Mouse (Mus musculus) forebrain, embryonic 11.5 days (tissue): ENCODE results near the gene Cdk6. TPM values are rescaled to one million over a fixed set of nuclear protein-coding genes. Genes with fewer than 3 reads are reported as not detected.

Experiments used
- ATAC-seq: fragments of 200-750 bp; cut with Nextera tagmentation; replicated peaks from 2 replicates; pipeline ENCODE4 v1.8.0; 2017; ENCODE audit warnings: moderate TSS enrichment; ENCODE audit not compliant: low FRiP score
- DNase-seq: peaks from one replicate; pipeline ENCODE4 v3.0.0-alpha.2; 2017; ENCODE audit warnings: low spot score
- H3K27ac ChIP-seq: fragments of 300-500 bp; sonication (generic); 2 replicates; pipeline ENCODE4 v1.5.1; 2014; ENCODE audit warnings: low read depth, low read length
- H3K27me3 ChIP-seq: fragments of 300-500 bp; sonication (generic); 2 replicates; pipeline ENCODE4 v1.6.1; 2014; ENCODE audit warnings: mild to moderate bottlenecking, low read length, mixed read lengths; ENCODE audit not compliant: control insufficient read depth, insufficient read depth
- H3K36me3 ChIP-seq: fragments of 300-500 bp; sonication (generic); 2 replicates; pipeline ENCODE4 v1.6.1; 2014; ENCODE audit warnings: mild to moderate bottlenecking, low read length, moderate library complexity, mixed read lengths; ENCODE audit not compliant: control insufficient read depth, insufficient read depth
- H3K4me1 ChIP-seq: fragments of 300-500 bp; sonication (generic); replicated peaks from 2 replicates; pipeline ENCODE4 v1.6.1; 2014; ENCODE audit warnings: low read length, mixed read lengths; ENCODE audit not compliant: control insufficient read depth, insufficient read depth
- H3K4me2 ChIP-seq: fragments of 300-500 bp; sonication (generic); 2 replicates; pipeline ENCODE4 v1.6.1; 2014; ENCODE audit warnings: low read depth, mild to moderate bottlenecking, low read length, moderate library complexity, mixed read lengths; ENCODE audit not compliant: severe bottlenecking
- H3K4me3 ChIP-seq: fragments of 300-500 bp; sonication (generic); 2 replicates; pipeline ENCODE4 v1.5.1; 2014; ENCODE audit warnings: low read depth, low read length
- H3K9ac ChIP-seq: fragments of 300-500 bp; sonication (generic); 2 replicates; pipeline ENCODE4 v1.6.1; 2014; ENCODE audit warnings: low read length
- H3K9me3 ChIP-seq: fragments of 300-500 bp; sonication (generic); 2 replicates; pipeline ENCODE4 v1.6.1; 2016; ENCODE audit warnings: low read length, mixed read lengths; ENCODE audit not compliant: control insufficient read depth
- WGBS: fragments of 180-500 bp; shearing (Covaris S2); extraction: QIAGEN DNeasy Blood & Tissue Kit; methylation state at CpG from one replicate; pipeline ENCODE4 v1.1.7; 2014; 5-methylcytosine and 5-hydroxymethylcytosine counted together
- polyA plus RNA-seq: library from polyadenylated mRNA; unstranded; fragments of >200 nt; fragmentation: Nextera tagmentation; extraction: Ambion mirVana; gene quantifications from 2 replicates; pipeline ENCODE4 v1.2.1, GENCODE M21; 2014

Cdk6 gene
- polyA plus RNA-seq, 1 experiment from 2014 or later = 21.3 TPM

- no peak overlapping the region for H3K9ac ChIP-seq
- no peak overlapping the region for H3K4me2 ChIP-seq
- H3K9me3 ChIP-seq = no peaks in the 10 kb centered on the region
- no peak for ATAC-seq
- no peaks in the 10 kb centered on the region for H3K4me1 ChIP-seq
- DNase-seq = no peak
- no peaks in the 10 kb centered on the region for H3K36me3 ChIP-seq
- 90% methylated on average over 5 of the region's 5 CpGs for WGBS
- H3K27me3 ChIP-seq = no peaks in the 10 kb centered on the region
- H3K4me3 ChIP-seq = no peak overlapping the region
- no peak overlapping the region for H3K27ac ChIP-seq
Observed at GRCm38 (mm10) chr5:3361252-3361651, 20.0 kb downstream of the Cdk6 start.

GRCm38 (mm10) chr5:3362111-3362510 lies 20.8 kb downstream of the Cdk6 start:
- H3K4me2 ChIP-seq = no peak overlapping the region
- no peaks in the 10 kb centered on the region for H3K9me3 ChIP-seq
- H3K4me3 ChIP-seq = no peak overlapping the region
- H3K9ac ChIP-seq = no peak overlapping the region
- ATAC-seq (no peak), DNase-seq (no peak)
- H3K36me3 ChIP-seq = no peaks in the 10 kb centered on the region
- H3K27ac ChIP-seq = no peak overlapping the region
- WGBS = 91% methylated on average over 8 of the region's 8 CpGs
- H3K27me3 ChIP-seq = no peaks in the 10 kb centered on the region
- H3K4me1 ChIP-seq = no peaks in the 10 kb centered on the region

- Histone ChIP-seq H3K9me3 (no peaks in the 10 kb centered on the region), H3K4me2 (no peak overlapping the region), H3K4me3 (no peak overlapping the region), H3K9ac (no peak overlapping the region), H3K27me3 (no peaks in the 10 kb centered on the region), H3K27ac (no peak overlapping the region), H3K36me3 (no peaks in the 10 kb centered on the region), H3K4me1 (no peaks in the 10 kb centered on the region)
- ATAC-seq (no peak), DNase-seq (no peak)
- WGBS = 77% methylated on average over 15 of the region's 15 CpGs
Observed at GRCm38 (mm10) chr5:3363036-3363983, 22.0 kb downstream of the Cdk6 start.

GRCm38 (mm10) chr5:3367045-3367444 lies 25.8 kb downstream of the Cdk6 start:
- 96% methylated on average over 4 of the region's 4 CpGs for WGBS
- Histone ChIP-seq H3K9me3 (no peaks in the 10 kb centered on the region), H3K4me3 (no peak overlapping the region), H3K27me3 (no peaks in the 10 kb centered on the region), H3K4me2 (no peak overlapping the region), H3K4me1 (no peaks in the 10 kb centered on the region), H3K36me3 (no peaks in the 10 kb centered on the region), H3K9ac (no peak overlapping the region), H3K27ac (no peak overlapping the region)
- ATAC-seq (no peak), DNase-seq (no peak)

GRCm38 (mm10) chr5:3369317-3369716 lies 28.0 kb downstream of the Cdk6 start:
- Histone ChIP-seq H3K9me3 (no peaks in the 10 kb centered on the region), H3K9ac (no peak overlapping the region), H3K4me3 (no peak overlapping the region), H3K36me3 (no peaks in the 10 kb centered on the region), H3K4me1 (no peaks in the 10 kb centered on the region), H3K27me3 (no peaks in the 10 kb centered on the region), H3K4me2 (no peak overlapping the region), H3K27ac (no peak overlapping the region)
- 81% methylated on average over 6 of the region's 6 CpGs for WGBS
- ATAC-seq (no peak), DNase-seq (no peak)

GRCm38 (mm10) chr5:3371212-3371611 lies 29.9 kb downstream of the Cdk6 start:
- no peak for DNase-seq
- no peaks in the 10 kb centered on the region for H3K27me3 ChIP-seq
- H3K36me3 ChIP-seq = no peaks in the 10 kb centered on the region
- 84% methylated on average over 2 of the region's 2 CpGs for WGBS
- no peak overlapping the region for H3K4me3 ChIP-seq
- H3K27ac ChIP-seq = no peak overlapping the region
- H3K9ac ChIP-seq = no peak overlapping the region
- H3K4me2 ChIP-seq = no peak overlapping the region
- ATAC-seq = no peak
- H3K4me1 ChIP-seq = no peaks in the 10 kb centered on the region
- H3K9me3 ChIP-seq = no peaks in the 10 kb centered on the region

- no peaks in the 10 kb centered on the region for H3K9me3 ChIP-seq
- H3K4me1 ChIP-seq = no peaks in the 10 kb centered on the region
- no peak overlapping the region for H3K9ac ChIP-seq
- DNase-seq (no peak), ATAC-seq (no peak)
- H3K27me3 ChIP-seq = no peaks in the 10 kb centered on the region
- H3K27ac ChIP-seq = no peak overlapping the region
- no peak overlapping the region for H3K4me2 ChIP-seq
- WGBS = 93% methylated on average over 10 of the region's 10 CpGs
- no peaks in the 10 kb centered on the region for H3K36me3 ChIP-seq
- H3K4me3 ChIP-seq = no peak overlapping the region
Observed at GRCm38 (mm10) chr5:3373170-3373569, 31.9 kb downstream of the Cdk6 start.

- no peak for DNase-seq
- no peak overlapping the region for H3K27ac ChIP-seq
- no peak for ATAC-seq
- H3K36me3 ChIP-seq = no peaks in the 10 kb centered on the region
- H3K4me1 ChIP-seq = no peaks in the 10 kb centered on the region
- H3K27me3 ChIP-seq = no peaks in the 10 kb centered on the region
- WGBS = 90% methylated on average over 10 of the region's 10 CpGs
- H3K9ac ChIP-seq = no peak overlapping the region
- H3K4me2 ChIP-seq = no peak overlapping the region
- no peaks in the 10 kb centered on the region for H3K9me3 ChIP-seq
- no peak overlapping the region for H3K4me3 ChIP-seq
Observed at GRCm38 (mm10) chr5:3374763-3375162, 33.5 kb downstream of the Cdk6 start.

GRCm38 (mm10) chr5:3376167-3376566 lies 34.9 kb downstream of the Cdk6 start:
- H3K9me3 ChIP-seq = no peaks in the 10 kb centered on the region
- no peak for ATAC-seq

More at GRCm38 (mm10) chr5:3376167-3376566, 34.9 kb downstream of the Cdk6 start:
- no peak for DNase-seq
- WGBS = 88% methylated on average over 2 of the region's 2 CpGs
- H3K36me3 ChIP-seq = no peaks in the 10 kb centered on the region
- no peak overlapping the region for H3K4me2 ChIP-seq
- no peak overlapping the region for H3K4me3 ChIP-seq
- H3K27ac ChIP-seq = no peak overlapping the region
- H3K4me1 ChIP-seq = no peaks in the 10 kb centered on the region
- H3K27me3 ChIP-seq = no peaks in the 10 kb centered on the region
- no peak overlapping the region for H3K9ac ChIP-seq
